Mouse (Mus musculus) retina, postnatal 7 days (tissue): ENCODE results near the gene Olfr761.
"Not testable (repeated sequence)": the region's sequence is repeated elsewhere in the genome, so short reads cannot be mapped to it uniquely, and the experiment has no call there.

Experiments used
- DNase-seq: peaks from one replicate; pipeline ENCODE4 v3.0.0-alpha.2; 2012; ENCODE audit warnings: low read depth, low spot score

Gene Olfr761

GRCm38 (mm10) chr17:37952979-37953378 is at the start of gene Olfr761:
Gene Olfr761 (minus strand): TSS chr17:37953079.
- DNase-seq: no peak

- DNase-seq: no peak
These were observed 42.9 kb upstream of the Olfr761 start for GRCm38 (mm10) chr17:37995635-37996307.

- no peak for DNase-seq
These were observed 37.6 kb upstream of the Olfr761 start for GRCm38 (mm10) chr17:37990453-37990961.

- DNase-seq: no peak
These were observed 20.7 kb upstream of the Olfr761 start for GRCm38 (mm10) chr17:37973591-37973990.

GRCm38 (mm10) chr17:37920248-37920647 is 32.6 kb downstream of the Olfr761 start, which contains the start of gene Olfr128:
Gene Olfr128 (plus strand): TSS chr17:37920548.
- DNase-seq: no peak

- DNase-seq: not testable (repeated sequence)
These were observed 46.1 kb downstream of the Olfr761 start for GRCm38 (mm10) chr17:37906821-37907220.
